Mouse (Mus musculus) WW6 (cell line): ENCODE results near the gene Camk2g.

Experiments
- DNase-seq: peaks from one replicate; pipeline ENCODE4 v3.0.0-alpha.2; 2013; ENCODE audit warnings: low read depth, low spot score

The Camk2g gene

DNA sequence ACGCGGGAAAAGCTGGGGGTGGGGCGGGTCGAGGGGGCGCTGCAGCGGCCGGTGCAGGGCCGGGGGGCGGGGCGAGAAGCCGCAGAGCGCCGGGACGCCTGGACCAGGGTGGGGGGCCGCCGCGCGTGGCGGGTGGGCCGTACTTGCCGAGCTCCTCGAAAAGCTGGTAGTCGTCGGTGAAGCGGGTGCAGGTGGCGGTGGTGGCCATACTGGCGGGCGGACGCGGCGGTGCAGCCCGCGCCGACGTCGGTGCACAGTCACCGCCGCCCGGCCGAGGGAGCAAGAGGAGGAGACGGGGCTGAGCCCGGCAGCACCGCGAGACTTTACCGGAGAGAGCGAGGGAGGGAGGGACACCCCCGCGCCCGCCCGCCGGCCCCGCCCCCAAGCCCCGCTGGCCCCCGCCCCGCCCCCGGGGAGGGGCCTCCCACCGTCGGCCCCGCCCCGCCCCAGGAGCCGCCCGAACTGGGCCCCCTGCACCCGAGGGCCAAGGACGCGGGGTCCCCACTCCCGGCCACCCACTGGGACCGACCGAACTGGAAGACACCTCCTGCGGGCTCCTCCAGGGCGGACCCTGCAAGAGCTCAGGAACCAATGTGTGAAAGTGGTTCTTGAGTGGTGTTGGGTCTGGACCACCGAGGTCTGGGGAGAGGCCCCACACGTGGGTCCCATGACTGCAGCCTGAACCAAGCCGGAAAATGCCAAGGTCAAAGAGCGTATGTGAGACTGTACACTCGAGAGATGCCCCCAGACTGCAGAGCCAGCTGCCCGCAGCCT is at the start of gene Camk2g:
Gene Camk2g (minus strand): TSS at position 331 of the 774 bp plus-strand sequence.
- DNase-seq: peak; percentile 60

DNA sequence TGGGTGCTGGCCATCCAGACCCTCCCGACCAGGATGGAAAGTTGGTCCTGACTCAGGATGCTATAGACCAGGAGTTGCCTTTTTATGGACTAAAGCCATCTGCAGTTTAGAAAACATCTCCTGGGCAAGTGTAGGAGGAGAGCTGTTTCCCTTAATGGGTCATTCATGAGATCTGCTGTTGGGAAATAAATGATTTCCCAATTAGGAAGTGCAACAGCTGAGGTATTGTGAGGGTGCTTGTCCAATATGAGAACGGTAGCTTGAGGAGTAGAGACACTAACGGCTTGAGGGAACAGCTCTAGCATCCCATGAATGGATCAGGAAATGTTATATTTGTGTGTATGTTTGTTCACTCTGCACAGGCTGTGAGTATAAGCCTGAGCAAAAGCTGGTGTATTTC is 48.7 kb upstream of the Camk2g start:
- no peak for DNase-seq

DNA sequence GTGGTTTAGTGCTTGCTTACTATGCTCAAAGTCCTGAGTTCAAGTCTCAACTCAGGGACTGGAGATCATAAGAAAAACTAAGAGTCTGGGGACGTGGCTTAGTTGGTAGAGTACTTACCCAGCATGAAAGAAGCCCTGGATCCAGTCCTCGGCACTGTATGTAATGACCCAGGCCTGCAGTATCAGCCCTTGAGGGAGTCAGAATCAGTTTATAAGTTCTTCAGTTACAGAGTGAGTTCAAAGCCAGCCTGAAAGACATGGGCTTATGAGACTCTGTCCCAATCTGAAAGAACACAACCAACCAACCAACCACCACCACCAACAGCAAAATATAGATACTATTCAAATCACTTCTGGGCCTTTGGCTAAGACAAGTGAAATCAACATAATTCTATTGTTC is 47.6 kb upstream of the Camk2g start:
- DNase-seq: no peak

DNA sequence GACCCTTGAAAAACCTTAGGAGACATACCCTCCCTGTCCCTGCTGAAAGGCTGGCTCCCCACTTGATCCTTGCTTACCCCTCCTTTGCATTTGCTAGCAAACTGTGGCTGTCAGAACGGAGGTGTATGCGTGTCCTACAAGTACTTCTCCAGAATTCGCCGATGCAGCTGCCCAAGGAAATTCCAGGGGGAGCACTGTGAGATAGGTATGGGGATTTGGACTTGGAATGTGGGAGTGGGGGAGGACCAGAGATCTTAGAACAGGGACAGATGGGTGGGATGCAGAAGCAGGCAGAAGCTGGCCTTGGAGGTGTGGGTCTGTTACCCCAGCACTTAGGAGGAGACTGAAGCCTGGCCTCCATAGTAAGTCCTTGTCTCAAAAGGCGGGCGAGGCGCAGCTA is 43.8 kb upstream of the Camk2g start:
- DNase-seq: no peak

DNA sequence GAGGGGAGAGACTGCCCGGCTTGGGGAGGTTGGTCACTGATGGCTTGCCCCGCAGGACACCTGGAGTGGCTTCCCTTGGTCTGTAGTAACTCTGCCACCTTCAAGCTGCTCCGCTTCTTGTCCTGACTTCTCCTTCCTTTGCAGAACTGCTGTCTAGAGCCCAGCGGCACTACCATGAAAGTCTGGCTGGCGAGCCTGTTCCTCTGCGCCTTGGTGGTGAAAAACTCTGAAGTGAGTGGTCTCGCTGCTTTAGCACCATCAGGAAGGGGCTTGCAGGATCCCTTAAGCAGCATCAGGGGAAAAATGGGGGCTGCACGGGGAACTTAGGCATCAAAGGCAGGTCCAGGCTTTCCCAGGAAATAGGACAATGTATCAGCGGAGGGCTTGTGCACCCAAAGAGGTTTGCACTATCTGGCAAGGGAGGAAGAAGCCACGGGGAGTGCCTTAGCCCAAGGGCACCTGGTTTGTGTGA is 43.1 kb upstream of the Camk2g start:
- DNase-seq: no peak

DNA sequence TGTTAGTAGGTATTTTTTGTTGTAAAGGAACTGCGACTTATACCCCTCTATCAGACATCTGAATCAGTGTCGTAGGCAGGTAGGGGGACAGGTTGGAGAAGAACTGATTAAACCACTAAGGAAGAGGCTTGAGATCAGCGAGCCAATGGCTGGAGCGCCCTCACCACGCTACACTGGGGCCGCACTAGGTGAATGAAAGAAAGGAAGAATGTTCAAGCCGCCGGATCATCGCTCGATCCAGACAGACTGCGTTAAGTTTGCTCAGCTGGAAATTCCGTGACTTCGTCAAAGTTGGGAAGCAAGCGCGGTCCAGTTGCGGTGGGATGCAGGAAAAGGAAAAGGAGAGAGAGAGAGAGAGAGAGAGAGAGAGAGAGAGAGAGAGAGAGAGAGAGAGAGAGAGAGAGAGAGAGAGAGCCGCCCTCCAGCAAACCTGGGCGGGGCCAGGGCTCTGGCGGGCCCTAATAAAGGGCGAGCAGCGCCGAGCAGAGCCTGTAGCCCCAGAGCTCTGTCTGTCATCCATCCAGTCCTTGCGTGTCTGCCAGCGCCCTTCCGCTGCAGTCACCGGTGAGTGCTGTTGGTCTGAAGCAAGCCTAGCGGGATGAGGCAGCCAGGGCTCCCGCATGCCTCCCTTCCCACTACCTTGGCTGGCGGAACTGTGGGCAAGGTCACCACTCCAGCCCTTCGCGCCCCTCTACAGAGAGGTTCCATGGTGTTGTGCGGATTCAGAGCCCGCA is 42.5 kb upstream of the Camk2g start, which contains the start of gene Plau:
Gene Plau (plus strand): TSS at position 490 of the 734 bp plus-strand sequence.
- no peak for DNase-seq

DNA sequence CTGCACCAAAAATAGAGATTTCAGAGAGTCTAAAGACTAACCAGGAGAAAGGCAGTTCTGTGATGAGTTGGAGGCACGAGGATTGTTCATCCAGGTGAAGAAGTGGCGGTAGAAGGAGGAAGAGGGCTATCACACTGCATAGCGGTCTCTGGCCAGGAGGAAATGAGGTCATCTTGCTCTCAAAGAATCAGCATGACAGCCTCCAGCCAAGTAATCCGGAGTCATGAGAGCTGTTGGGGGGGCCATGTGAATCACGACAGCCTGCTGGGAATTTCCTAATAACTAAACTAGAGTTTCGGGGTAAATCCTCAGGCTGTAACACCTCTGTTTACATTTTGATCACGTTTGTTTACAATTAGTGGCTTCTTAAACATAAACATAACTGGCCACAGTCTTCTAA is 40.2 kb upstream of the Camk2g start:
- no peak for DNase-seq

DNA sequence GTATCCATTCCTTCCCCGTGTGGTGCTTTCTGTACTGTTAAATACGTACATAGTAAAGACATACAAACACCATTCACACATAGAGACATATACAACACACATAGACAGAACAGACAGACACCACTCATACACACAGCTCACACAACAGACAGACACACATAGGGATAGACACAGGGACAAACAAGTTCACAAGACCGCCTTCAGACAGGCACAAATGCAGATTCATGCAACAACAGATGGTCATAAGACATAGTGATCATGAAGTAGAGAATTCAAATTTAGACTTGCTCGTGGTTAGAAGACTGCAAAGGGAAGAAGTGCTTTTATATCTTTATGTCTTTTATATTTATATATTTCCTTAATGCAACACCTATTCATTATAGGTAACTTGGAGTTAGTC is 39.6 kb upstream of the Camk2g start:
- no peak for DNase-seq

DNA sequence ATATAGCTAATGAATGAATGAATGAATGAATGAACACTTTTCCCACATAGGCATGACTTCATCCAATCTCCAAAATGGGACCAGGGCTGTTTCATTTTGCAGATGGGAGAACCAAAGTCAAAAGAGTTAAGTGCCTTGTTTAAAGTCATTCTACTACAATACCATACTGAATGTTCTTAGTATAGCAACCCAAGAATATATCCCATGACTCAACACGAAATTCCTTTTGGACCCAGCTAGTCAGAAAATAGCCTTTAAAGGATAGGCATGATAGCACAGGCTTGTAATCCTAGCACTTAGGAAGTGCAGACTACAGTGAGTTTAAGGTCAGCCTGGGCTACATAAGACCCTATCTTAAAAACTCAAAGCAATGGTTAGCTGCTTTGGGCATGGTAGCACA is 38.0 kb upstream of the Camk2g start:
- no peak for DNase-seq

DNA sequence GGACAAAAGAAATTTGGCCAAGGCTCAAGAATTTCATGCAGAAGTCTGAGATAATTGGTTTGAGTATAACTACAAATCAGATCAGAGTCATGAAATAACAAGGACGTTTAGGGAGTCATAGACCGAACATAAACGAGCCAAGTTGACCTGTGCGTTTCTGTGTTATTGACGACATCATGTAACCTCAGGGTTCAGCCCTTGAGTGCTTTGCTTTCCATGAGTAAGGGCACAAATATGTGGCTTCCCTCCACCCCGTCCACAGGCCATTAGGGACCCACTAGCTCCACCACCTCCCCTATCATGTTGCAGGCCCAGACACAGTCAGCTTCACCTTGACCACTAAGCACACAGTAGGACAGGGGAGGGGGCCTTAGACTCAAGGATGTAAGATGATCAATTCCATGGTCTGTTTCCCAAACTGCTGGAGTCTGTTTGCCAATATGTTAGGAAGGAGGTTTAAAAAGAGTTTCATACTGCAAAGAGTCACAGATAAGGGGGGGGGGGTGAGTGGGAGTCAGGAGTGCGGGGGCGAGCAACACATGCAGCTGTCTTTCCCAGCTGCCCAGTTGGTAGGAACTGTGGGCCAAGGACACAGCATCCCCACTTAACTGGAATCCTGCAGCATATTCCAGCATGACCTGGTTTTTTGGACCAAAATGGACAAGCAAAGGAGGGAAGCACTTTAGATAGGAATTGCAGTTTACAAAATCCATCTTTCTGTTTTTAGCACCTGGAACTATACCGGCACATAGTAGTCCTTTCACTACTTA is 37.4 kb upstream of the Camk2g start:
- no peak for DNase-seq

DNA sequence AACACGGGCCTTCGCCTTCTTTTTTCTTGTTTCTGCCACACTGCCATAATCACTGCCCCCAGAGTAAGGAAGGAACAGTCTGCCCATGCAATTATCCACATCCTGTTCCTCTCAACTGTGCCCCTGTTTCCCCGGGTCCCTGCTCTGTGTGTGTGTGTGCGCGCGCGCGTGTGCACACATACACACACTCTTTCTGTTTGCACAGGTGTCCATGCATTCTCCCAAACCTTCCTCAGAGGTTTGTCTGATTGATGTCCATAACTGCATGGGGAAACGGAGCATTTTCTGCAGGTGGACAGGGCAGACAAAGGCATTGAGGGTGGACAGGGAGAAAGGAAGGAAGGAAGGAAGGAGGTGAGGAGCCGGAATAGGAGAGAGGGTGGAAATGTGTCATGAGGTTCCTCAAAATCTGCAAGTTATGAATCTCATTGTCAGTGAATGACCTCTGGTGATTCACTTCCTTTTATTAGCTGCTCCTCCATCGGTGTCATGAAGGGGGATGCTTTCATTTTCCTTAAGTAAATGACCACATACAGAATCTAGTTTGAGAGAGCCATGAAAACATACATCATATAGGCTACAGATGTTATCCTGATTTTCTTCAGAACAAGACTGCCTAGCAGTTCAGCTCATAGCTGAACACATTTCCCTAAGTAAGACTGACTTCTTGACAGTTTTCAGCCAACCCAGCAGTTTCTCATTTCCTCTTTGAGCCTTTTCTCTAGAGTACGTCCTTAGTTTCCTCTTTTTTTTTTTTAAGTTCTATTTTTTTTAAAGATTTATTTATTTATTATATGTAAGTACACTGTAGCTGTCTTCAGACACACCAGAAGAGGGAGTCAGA is 35.9 kb upstream of the Camk2g start:
- no peak for DNase-seq

DNA sequence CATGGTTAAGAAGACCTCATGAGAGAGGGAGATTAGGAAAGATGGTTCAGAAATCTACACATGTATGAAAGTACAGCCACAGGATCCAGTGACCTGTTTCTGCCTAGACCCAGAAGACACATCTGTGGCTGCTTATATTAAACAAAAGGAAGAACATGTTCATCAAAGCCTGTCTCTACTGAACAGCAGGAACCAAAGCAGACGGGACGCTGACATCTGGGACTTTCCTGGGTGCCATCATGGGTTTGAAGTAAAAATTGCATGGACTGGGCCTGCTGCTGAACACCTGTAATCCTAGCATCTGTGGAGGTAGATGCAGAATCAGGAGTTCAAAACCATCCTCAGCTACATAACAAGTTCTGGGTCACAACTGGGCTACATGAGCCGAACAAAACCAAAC is 34.6 kb upstream of the Camk2g start:
- no peak for DNase-seq

DNA sequence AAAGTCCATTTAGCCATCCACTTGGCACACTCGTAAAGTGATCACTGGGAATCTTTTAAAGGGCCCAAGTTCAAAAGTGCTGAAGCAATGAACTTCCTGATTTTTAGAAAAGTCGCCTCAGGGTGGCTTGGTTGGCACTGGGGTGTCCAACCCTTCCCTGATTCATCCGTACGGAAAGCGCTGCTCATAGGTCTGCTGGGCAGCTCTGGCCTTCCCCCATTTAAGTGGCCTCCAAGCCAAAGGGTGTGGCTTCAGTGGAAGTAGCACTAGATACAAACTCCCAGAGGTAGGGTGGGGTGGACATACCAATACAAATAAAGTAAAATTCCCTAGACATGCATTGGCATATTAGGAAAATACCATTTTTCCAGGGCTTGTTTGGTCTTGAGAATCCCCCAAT is 33.6 kb upstream of the Camk2g start:
- DNase-seq: no peak

DNA sequence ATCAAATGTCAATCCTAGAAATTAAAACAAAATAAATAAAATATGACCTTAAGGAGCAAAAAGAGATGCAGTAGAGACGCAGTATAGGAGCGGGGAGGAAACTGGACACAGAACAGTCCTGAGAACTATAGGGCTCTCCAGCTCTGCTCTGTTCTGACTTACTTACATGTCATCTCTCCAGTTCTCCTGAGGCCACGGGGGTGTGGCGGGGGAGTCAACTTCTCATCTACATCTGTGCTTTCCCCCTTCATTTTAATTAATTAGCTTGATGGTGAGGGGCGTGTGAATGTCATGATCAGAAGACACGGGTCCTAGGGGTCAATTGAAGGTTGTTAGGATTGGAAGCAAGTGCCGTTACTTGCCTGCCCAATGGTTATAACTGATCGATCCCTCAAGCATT is 33.2 kb upstream of the Camk2g start:
- no peak for DNase-seq

DNA sequence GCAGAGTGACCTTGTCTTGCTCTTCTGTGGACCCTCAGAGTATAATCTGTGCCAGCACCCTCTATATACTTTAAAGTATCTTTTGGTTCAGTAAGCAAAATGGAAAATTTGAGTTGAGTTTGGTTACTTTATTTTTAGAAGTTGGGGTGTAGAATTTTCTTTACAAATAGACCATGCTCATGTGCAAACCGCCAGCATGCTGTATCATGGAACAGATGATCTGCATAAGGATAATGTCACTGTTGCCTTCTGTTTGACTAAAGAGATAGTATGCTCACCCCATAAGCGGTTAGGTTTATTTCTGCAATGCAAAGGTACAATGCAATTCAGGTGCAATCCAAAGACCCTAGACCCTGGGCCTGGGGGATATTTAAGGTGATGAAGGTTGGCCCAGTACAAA is 31.6 kb upstream of the Camk2g start:
- DNase-seq: no peak

DNA sequence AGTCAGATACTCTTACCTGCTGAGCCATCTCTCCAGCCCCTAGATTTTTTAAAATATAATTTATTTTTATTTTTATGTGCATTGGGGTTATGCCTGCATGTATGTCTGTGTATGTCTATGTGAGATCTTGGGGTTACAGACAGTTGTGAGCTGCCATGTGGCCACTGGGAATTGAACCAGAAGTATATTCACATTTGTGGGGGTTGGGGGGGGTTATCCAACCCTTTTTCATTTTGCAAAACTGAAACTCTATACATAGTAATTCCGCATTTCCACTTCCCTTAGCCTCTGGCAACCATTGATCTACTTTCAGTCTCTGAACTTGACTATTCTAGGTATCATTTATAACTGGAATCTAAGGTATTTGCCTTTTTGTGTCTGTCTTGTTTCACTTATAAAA is 30.6 kb upstream of the Camk2g start:
- DNase-seq: no peak

DNA sequence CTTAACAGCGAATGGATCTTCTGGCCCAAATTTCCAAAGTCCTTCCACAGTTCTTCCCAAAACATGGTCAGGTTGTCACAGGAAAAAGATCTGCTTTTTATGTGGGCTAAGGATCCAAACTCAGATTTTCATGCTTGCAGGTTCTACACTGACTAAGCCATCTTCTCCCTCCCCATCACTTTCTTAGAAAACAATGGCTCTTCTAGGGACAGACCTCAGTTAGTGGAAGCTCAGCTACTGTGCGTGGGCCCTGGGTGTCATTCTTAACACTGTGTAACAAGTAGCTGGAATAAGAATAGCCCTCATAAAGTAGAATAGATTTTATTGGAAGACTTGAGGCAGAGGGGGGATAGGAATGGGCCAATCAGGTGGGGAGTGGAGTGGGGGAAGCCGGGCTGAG is 21.6 kb upstream of the Camk2g start:
- no peak for DNase-seq

DNA sequence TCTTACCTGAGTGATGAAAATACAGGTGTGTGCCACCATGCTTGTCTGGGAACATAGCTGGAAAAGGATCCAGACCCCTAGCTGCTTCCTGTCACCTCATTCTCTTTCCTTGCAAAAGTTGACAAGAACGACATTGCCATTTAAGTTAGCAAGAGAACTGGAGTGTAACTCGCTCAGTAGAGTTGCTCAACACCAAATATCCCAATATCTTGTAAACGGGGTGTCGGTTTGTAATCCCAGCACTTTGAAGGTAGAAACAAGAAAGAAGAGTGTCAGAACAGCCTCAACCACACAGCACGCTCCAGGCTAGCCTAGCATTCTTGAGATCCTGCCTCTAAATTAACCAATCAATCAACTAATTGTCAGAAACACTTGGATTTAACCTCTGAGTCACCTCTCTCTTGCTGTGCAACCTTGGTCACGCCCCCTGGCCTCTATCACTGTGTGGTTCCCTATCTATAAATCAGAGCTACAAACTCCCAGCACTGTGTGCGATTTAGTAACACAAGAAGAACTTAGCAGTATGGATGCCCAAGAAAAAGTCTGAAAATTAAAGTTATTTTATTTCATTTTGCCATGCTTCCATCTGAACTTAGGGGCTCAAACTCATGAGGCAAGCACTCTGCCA is 18.0 kb upstream of the Camk2g start:
- no peak for DNase-seq

DNA sequence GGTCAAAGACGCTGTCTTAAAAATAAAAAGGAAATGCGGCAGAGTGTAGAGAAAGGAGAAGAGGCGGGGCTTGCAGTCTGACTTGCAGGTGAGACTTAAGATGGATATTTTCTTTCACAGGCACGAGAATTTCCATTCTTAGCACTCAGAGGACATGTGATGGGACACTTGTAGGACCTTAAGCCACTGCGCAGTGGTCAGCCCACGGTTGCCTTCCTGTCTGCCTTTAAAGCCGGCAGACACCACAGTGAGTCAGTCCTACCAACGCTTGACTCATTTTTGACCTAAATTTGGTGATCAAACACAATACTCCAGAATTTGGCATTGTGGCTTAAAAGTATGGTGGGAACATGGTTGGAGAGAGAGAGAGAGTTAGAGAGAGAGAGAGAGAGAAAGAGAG is 17.3 kb upstream of the Camk2g start:
- no peak for DNase-seq

DNA sequence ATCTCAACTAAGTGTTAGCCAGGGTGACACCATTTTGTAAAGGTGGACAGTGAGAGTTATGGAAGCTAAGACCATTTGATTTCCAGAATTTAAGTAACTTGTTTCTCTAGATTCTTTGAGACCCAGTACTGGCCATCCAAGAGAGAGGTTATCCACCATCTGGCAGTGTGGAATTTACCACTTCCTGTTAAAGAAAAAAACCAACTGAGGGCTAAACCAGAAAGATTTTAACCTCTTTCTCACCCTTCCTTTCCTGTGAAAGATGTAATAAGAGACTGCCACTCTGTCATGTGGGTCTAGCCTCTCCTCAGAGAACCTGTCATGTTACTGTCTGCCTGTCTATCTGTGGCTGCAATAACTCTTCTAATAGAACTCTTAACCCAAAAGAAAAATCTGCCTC is 15.9 kb upstream of the Camk2g start:
- no peak for DNase-seq

DNA sequence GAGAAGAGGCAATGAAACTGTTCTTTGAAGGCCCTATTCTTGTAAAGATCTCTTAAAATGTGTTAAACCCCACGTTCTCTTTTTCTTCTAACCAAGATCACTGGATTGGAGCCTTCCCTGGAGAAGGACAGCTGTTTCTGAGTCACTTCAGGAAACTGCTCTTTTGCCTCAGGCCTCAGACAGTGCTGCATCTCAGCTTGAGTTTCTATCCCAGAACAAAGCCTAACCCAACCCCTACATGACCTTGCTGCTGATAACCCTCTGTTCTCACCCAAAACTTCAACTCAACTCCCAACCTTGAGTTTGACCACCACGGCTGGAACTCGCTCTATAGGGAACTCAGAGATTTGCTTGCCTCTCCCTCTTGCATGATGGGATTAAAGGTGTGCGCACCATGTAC is 15.5 kb upstream of the Camk2g start:
- no peak for DNase-seq
